In the genomic region with DNA sequence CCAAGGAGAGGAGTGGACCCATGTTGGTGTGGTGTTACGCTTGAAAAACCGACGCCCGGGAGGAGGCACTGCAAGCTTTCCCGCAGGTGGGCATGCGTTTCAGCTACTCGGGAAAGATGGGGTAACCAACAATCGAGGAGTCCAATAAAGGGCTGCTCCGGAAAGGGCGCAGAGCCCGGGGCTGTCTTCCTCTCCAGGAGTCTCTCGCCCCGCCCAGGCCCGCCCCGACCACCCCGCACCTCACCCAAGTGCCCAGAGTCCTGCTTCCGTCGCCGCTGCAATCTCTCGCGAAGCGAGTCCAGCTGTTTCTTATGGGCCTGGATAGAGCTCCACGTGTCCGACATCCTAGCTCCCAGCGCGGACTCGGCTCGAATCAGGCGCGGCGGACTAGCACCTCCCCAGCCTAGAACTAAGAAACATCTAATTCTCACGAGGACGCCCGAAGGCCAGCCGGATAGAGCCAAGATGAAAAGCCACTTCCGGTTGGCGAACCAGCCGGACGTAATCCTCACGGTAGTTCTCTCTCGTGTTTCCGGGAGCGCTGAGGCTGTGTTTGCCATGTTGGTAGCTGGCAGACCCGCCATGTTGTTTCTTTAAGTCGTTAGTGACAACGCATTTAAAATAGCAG, we compare ENCODE assay signal across 8 mouse cellular contexts. TPM values are rescaled to one million over a fixed set of nuclear protein-coding genes. Genes with fewer than 3 reads are reported as not detected.
DNase-seq lines count a peak whose midpoint lies in the region; ATAC-seq lines count a peak whose summit lies in the region.

A gene (minus strand): TSS at position 485 of the 628 bp plus-strand sequence.

- H3K27me3 ChIP-seq in hindbrain, embryonic 11.5 days (ENCODE audit: control insufficient read depth, insufficient read depth, low read length), result no peaks in the 10 kb centered on the region

- 0% methylated on average over 41 of the region's 46 CpGs for WGBS in hindbrain, embryonic 11.5 days

- no peaks in the 10 kb centered on the region for H3K4me1 ChIP-seq in hindbrain, embryonic 11.5 days (replicated peaks; ENCODE audit: control insufficient read depth, insufficient read depth, low read length)

- H3K9me3 ChIP-seq in hindbrain, embryonic 11.5 days (ENCODE audit: control insufficient read depth, low read length), result no peaks in the 10 kb centered on the region

- H3K27ac ChIP-seq in hindbrain, embryonic 11.5 days (ENCODE audit: low read depth, low read length), result peak within 1 kb of the TSS; percentile 88

- DNase-seq in Muller cell, postnatal 12 days (ENCODE audit: inconsistent ontology term), result peak; percentile 90
- DNase-seq in cerebellum, adult 9-11 months, result peak; percentile 91
- DNase-seq in frontal cortex, adult 2 months (ENCODE audit: extremely low spot score in 1 of 2, low spot score in 1 of 2), result peak; percentile 92 to 95
- peak; percentile 93 for DNase-seq in hindbrain, embryonic 11.5 days (ENCODE audit: low spot score)
- peak; percentile 88 to 91 for DNase-seq in layer of hippocampus, postnatal 10 days (ENCODE audit: low spot score in 2 of 2)
- peak; percentile 96 for DNase-seq in lung, postnatal 10 days
- DNase-seq in ovary, postnatal 36 days (ENCODE audit: low spot score), result peak; percentile 86
- DNase-seq in thymus, postnatal 25 days, result peak; percentile 88

- H3K36me3 ChIP-seq in hindbrain, embryonic 11.5 days (ENCODE audit: control insufficient read depth, insufficient read depth, low read length), result no peaks in the 10 kb centered on the region

- H3K9ac ChIP-seq in hindbrain, embryonic 11.5 days (ENCODE audit: low read depth, low read length), result peak within 1 kb of the TSS; percentile 73

- H3K4me2 ChIP-seq in hindbrain, embryonic 11.5 days (replicated peaks; ENCODE audit: low read depth, low read length), result peak within 1 kb of the TSS; percentile 61

- H3K4me3 ChIP-seq in hindbrain, embryonic 11.5 days (ENCODE audit: low read depth, low read length), result peak within 1 kb of the TSS; percentile 73

- peak; percentile 96 for ATAC-seq in hindbrain, embryonic 11.5 days (ENCODE audit: low FRiP score)

RNA-seq across cellular contexts. Expression of the gene that starts here (rescaled TPM):
- 36.2 and 39.2 TPM in 2 replicates for polyA plus RNA-seq in frontal cortex, adult 2 months (2012; rRNA removed)
- 46.0 and 48.7 TPM in 2 replicates for polyA plus RNA-seq in hindbrain, embryonic 11.5 days (2014; fragmentation: Nextera tagmentation; extraction: Ambion mirVana)
- 10 to 100 TPM; 34.6 to 39.3 TPM for total RNA-seq in layer of hippocampus, postnatal 10 days (2021)

Comparison
In these comparisons a context has a peak if more than half of its experiments do, and no peak if none do; other contexts are left out.
1. Peak in every context shown above with its lines: DNase-seq, ATAC-seq, H3K4me3 ChIP-seq and H3K27ac ChIP-seq.